Mouse (Mus musculus): ENCODE measurements around the gene Hoxc12. TPM values are rescaled to one million over a fixed set of nuclear protein-coding genes. Genes with fewer than 3 reads are reported as not detected.

The Hoxc12 gene
- not detected for total RNA-seq (2021)
- long read RNA-seq, experiment 1: 0 reads
- long read RNA-seq, experiment 2: 0 reads

DNA sequence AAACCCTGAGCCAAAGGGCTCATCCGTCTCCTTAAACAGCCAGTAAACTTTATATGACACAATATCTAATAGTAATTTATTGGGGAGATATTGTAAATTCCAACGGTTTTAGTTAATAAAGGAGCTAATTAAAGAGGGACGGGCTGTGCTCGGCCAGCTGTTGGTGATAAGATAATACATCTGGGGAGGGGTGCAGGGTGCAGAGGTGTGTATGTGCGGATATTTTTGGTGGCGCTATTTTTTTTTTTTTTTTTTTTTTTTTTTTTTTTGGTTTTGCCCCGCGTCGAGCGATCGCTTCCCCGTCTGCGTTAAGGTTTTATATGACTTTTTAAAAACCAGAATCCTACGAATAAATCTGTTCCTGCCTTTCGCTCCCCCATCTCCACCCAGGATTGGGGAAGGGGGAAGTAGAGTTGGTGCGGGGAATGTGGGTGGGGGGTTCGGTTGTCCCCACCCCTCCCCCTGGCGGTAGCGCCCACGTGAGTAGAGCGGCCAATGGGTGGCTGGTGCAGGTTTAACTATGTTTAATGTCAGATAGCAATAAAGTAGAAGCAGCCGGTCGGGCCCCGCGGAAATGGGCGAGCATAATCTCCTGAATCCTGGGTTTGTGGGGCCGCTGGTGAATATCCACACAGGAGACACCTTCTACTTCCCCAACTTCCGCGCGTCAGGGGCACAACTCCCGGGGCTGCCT, at the start of gene Hoxc12:
Gene Hoxc12 (plus strand): TSS at position 479 of the 694 bp plus-strand sequence.
- no peak for DNase-seq

DNA sequence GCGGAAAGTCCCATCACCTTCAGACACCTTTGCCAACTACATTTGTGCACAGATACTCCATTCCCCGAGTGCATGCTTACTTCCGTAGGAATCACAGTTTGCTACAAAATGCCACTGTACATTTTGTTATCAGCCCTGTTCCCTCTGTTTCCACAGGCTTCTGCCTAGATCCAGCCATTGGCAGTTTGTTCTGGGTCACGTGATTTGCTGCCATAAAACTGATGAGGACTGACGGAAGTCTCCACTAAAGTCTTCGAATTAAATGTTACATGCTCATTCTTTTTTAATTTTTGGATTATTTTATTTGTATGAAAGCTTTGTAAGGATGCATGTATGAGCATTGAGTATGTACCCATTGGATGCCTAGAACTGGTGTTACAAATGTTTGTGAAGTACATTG, 41.4 kb upstream of the Hoxc12 start:
- no peak for DNase-seq

DNA sequence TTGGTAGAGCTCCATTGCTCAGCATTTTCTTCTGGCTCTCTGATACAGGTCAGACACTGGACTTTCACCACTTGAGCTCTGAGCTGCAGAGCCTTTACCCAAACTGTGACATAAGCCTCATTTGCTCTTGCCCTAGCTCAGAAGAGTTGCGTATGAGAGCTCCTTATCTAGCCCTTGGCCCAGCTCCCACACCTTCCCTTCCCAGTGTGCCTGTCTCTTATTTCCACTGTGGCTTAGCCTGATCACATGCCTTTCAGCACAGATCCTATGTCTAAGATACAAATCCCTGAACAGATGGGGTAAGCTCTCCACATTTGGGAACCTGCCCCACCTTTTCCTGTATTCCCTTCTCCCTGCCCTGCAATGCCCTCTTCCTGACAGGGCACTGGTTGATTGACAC, 31.6 kb upstream of the Hoxc12 start:
- DNase-seq: no peak

DNA sequence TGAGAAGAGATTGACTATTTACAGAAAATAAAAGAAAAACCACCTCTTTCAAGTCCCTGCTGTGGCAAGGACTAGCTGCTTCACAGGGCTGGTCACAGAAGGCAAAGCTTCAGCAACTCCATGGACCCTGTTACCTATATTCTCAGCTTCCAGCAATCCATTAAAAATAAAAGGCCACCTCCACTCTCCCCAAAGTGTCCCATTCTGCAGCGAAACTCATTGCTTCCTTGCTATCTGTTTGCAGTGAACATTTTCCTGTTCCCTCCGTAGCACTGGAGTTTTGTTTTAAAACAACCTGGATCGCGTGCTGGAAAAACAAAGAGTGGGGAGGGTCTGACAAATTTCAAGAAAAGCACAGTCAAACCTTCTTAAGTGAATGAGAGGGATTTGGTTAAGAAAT, 27.0 kb upstream of the Hoxc12 start:
- DNase-seq: no peak

DNA sequence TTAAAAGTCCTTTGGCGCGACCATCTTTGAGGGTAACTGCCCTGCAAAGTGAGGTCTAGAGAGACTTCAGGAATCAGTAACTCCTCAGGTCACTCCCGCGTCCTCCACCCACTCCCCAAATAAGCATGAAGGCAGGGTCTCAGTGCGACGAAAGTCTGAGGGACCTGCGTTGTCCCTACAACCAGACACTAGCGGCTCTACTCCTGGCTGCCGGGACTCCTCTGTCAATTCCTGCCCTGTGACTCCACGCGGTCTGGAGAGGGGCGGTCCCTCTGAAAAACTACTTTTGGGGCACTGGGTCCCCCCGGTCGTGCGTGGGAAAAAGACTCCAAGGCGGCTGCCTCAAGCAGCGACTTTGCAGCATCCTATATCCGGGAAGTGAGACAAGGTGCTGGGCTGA, 26.5 kb upstream of the Hoxc12 start:
- no peak for DNase-seq

DNA sequence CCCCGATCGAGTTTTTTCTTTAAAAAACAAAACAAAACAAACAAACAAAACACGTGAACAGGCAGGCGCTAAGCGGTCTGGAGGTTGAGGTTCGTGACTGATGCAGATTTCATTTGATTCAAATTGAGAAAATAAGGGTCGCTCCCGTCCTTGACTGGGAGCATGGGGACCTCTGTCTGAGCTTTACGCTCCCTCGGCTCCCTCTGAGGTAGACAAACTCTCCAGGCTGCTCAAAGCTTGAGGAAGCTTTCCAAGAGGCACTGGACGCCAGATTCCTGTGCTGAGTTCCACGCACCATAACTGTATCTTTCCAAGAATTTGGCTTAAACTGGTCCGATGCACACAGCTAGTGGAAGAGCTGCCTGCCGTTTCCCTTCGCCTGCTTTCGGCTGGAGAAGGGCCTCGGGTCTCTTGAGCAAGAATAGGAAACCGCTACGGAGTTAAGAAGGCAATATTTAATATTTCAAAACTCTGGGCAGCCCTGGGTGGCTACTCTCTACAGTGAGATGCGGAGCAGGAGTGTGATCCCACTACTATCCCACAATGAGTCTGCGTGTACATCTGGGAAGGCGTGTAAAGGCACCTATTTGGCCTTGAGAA, 26.0 kb upstream of the Hoxc12 start:
- DNase-seq: no peak

DNA sequence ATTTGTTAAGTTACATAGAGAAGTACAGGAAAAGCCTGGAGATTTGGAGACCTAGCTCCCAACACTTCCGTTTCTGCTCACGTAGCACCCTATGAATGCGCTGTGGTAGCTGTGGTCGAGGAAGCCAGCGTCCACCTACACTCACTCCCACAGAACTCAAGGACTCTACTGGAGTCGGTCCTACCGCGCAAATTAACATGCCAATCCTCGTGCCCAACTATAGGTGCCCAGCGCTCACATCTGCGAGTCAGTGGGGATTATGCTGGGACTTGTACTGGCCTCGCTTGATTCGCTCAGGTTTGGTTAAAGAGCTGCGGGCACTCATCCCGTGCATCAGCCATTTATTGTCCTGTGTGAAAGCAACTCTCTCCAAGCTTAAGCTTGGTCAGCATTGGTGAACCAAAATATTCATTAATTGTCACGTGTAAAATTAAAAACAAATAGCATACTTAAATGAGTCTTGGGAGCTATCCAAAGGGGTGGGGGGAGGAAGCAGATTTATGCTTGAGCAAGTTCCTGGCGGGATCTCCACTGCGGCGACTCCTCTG, 23.4 kb upstream of the Hoxc12 start:
- DNase-seq: no peak

DNA sequence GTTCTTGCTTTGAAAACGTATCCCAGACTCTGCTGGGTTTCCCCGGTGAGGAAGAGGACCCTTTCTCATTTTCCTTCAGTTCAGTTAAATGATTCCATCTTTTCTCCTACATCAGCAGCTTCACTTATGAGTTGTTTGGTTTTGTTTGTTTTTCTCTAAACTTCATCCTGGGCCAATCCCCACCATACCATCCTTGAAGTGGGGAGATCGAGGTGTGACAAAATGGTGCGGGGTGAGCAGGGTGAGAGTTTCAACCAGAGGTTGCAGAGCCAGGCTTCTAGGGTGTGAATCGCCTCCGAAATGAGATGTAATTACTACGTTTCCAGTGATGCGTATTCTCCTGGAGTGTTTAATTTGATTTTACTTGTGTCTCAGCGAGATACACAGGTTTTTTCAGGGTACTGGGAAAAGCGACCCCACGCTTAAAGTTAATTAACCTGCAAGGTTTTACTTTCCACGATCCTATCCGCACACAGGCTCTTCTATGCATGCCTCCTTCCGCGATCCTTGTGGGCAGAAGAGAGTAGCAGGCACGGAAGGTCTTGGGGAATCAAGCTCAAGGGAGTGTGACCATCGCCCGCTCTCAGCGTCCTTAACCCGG, 18.5 kb upstream of the Hoxc12 start:
- DNase-seq: no peak

DNA sequence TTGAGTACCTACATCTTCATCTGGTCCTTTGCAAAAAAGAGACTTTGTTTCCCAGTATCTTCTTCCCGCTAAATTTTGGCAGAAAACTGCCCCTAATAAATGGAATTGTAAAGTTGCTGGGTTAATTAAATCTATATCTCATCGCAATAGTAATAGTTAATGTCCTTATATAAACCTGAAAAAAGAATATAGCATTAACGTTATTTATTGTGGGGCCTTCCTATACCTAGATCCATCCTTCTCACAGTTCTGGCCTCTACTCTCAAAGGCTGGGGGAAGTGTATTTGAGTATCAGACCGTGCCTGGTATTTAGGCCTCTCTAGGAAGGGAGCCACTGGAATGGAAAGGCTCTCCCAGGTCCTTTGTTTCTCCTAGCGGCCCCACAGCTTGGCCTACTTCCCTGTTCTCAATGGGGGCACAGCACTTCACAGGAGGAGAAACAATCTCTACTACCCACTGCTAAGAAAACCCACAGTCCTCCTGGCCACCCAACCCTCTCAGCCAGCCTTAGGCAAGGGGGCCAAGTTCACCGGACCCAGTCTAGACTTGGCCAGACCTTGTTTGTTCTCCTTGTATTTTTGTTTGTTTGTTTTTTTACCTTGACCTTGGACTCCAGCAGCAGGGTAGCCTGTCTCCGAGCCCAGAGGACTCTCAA, 17.8 kb upstream of the Hoxc12 start:
- no peak for DNase-seq

DNA sequence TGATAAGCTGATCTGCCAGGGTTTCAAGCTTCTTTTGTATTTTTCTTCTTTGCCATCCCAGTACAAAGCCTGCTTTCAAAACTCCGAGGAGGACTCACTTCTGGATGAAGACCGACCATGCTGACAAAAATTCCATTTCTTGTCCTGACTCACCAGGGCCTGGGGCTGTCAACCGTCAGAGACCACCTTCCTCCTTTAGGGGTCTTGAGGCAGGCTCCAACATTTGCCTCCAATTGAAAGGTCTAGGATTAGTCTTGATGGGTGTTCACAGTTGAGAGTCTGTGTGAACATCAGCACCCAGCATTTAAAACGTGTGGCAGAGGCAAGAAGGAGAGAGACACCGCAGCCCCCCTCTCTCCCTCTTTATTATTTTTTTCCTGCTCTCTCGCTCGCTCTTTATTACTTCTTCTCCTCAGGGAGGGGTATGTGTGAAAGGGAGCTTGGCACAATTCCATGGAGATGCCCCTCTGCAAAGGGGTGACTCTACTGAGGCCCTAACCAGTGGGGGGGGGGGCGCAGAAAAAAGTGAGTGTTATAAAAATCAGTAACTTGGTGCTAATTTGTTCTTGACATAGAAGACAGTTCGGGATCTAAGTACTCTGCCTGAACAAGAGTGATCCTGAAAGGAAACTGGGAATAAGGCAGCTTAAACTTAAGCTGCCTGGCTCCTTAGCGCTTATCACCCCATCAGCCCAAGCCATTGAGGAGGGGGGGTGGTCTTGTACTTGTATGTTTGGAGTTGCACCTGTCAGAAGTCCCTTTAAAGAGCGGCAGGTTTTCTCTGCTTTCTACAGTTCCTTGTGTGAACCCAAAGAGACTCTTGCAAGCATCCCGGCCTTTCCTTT, 17.0 kb upstream of the Hoxc12 start:
- no peak for DNase-seq

DNA sequence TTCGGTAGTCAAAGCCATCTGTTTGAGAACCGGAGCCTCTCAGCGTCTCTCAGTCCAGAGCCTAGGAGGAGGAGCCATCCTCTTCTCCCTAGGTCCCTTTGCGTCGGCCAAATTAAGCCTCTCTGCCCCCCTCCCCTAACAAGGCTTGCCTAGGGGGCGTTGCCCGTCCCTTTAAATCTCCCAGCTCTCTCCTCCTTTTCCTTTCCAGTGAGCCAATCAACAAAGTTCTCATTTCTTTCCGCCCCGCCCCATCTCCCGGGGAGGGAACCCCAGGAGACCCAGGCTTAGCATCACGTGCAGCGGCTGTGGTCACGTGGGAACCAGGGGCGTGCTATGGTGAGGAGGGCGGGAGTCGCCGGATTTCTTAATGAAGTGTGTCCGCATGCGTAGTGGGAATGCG, 15.9 kb upstream of the Hoxc12 start:
- DNase-seq: peak; percentile 59

DNA sequence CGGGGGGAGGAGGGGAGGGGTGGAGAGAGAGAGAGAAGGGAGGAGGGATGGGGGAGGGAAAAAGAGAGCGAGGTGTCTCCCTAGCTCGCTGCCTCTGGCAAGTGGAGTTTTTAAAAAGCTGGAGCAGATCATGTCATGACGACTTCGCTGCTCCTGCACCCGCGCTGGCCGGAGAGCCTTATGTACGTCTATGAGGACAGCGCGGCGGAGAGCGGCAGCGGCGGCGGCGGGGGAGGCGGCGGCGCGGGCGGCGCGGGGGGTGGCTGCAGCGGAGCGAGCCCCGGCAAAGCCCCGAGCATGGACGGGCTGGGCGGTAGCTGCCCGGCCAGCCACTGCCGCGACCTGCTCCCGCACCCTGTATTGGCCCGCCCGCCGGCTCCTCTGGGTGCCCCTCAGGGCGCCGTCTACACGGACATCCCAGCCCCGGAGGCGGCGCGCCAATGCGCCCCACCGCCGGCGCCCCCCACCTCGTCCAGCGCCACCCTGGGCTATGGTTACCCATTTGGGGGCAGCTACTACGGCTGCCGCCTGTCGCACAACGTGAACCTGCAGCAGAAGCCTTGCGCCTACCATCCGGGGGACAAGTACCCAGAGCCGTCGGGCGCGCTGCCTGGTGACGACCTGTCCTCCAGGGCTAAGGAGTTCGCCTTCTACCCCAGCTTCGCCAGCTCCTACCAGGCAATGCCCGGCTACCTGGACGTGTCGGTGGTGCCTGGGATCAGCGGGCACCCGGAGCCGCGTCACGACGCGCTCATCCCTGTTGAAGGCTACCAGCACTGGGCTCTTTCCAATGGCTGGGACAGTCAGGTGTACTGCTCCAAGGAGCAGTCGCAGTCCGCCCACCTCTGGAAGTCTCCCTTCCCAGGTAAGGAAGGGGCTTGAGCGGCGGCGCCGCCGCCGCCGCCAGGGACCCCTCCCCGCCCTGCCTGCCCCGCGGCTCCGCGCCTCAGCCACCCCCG, 15.2 kb upstream of the Hoxc12 start, which contains the start of gene Hoxc13:
Gene Hoxc13 (plus strand): TSS at position 51 of the 959 bp plus-strand sequence.
- no peak for DNase-seq

DNA sequence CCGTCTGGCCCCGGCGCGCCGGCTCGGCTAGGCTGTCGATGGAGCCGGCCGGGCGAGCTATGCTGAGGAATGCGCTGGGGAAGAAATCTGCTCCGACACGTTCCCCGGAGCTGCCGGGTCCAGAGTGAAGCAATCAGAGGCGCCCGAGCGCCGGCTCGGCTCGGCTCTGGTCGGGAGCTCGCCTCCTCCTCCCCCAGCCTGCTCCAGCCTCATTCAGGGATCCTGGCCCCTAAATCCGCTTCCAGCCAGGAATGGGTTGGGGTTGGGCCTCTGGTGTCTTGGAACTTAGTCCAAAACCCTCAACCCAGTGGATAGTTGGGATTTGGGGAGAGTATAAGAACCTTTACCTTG, 14.6 kb upstream of the Hoxc12 start:
- peak; percentile 35 for DNase-seq

DNA sequence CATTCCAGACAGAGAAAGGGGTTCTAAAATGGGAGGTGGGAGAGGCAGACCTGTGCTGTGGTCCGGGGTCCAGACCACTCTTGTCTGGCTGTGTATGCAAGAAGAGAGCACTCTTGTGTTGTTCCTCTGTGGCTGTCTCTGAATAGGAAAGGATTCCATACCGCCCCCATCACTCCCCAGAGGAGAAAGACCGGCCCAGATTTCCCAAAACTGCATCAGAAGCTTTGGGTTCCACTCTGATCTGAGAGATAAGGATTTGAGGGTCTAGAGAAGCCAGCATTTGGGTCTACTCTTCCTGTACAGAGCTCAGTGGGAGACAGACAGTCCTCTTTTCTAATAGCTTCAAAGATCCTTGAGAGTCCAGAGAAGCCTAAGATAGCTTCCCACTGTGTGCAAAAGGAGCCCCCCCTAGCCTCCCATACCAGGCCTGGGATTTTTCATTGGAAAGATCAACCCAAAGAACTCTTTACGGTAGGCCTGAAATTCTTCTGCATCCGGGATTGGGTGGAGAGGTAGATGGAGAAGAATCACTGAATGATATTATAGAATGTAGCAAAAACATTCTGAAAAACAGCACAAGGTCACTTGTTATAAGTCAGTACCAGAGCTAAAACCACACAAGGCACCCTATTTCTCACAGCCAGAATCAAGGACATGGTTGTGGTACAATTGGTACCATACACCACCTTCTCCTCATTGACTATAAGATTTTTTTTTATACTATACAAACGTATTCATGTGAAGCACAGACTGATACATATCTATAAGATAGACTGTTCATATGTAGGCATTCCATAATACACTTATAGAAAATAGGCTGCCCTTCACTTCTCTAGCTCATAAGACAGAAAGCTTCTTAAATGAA, 13.7 kb upstream of the Hoxc12 start:
- DNase-seq: no peak

DNA sequence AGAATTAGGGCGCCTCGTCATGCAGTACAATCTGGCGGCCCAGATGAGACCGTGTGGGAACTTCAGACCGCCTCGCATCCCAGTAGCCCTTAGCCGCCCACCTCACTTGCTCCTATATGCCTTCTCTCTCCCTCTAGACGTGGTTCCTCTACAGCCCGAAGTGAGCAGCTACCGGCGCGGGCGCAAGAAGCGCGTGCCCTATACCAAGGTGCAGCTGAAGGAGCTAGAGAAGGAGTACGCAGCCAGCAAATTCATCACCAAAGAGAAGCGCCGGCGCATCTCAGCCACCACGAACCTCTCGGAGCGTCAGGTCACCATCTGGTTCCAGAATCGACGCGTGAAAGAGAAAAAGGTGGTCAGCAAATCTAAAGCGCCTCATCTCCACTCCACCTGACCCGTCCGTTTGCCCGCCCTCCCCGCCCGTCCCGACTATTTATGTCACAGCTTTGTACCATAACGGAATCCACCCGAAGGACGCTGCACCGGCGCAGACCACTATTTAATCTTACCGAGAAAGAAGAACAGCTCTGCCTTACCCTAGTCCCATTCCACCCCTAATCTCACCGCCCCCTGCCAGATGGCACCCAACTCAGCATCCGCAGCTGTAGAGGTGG, 9.4 kb upstream of the Hoxc12 start:
- DNase-seq: no peak

DNA sequence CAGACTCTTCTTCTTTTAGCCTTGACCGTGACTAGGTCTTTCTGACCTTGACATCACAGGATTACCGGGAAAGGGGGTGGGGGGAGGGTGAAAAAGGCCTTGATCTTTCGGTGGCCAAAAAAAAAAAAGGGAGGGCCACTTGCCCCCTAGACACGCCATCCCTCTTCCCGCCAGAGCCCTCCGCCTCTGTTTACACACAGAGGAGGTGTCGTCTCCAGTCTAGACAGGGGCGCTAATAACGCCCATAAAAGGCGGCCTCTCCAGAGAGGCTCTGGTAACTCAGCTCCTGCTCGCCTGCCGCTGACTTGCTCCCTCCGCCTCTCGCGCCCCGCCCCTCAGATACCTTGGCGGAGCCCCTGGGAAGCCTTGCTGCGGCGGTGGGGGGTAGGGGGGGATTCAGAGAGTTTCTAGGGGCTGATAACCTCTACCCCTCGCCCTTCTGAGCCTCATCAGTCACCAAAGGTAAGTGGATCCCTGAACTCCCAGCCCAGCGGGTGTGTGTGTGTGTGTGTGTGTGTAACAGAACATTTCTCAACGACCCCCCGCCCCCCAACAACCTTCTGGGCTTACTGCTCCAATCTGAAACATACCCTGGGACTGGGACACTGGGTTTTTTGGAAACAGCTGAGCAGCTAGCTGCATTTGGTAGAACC, 4.7 kb upstream of the Hoxc12 start:
- no peak for DNase-seq

DNA sequence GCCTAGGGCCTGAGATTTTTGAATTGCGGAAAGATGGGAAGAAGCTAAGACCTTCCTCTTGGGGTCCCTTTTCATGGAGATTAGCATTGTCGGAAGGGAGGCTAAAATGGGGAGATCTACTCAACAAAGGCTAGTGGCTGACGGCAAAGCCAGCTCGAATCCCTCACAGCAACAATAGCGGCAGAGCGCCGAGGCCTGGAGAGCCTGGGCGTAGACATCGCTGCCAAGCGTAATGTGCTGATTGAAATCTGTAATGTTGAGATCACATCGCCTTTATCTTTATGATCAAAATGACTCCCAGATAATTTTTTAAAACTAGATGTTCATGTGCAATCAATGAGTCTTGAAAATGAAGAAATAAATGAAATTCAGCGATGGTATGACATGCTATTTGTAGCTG, 2.1 kb upstream of the Hoxc12 start:
- no peak for DNase-seq

DNA sequence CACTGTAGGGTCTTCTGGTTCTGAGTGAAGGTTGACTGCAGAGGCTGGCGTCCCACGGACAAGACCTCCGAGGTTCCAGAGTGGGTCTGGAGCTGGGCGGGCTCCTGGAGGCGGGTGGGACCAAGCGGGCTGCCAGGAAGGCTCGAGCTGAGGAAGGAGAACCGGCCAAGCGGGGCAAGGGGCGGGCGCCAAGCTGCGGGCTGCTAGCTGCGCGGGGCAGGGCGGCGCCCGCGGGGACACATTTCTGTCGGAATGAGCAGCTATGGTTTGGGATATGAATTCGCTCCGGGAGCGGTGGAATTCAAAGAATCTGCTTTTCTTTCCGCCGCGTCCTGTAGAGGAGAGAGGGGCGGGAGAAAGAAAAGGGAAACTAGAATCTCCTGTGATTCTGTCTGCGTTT, 1.7 kb upstream of the Hoxc12 start:
- no peak for DNase-seq
